In genomic region chr13:13590048-13591011, GRCm38 (mm10) we compare ENCODE assay signal across 7 mouse cellular contexts. TPM values are rescaled to one million over a fixed set of nuclear protein-coding genes. Genes with fewer than 3 reads are reported as not detected.
DNase-seq lines count a peak whose midpoint lies in the region; ATAC-seq and TF ChIP-seq lines count a peak whose summit lies in the region.

Lyst (plus strand) TSS chr13:13590397.

- peak within 1 kb of the TSS; percentile 89 for H3K4me2 ChIP-seq in embryonic facial prominence, embryonic 12.5 days (replicated peaks)
- H3K4me2 ChIP-seq in limb, embryonic 13.5 days (replicated peaks), result peak within 1 kb of the TSS; percentile 93
- peak within 1 kb of the TSS; percentile 82 for H3K4me2 ChIP-seq in midbrain, embryonic 16.5 days (ENCODE audit: low read length)

- H3K4me1 ChIP-seq in embryonic facial prominence, embryonic 12.5 days, result no peaks in the 10 kb centered on the region
- H3K4me1 ChIP-seq in heart, adult 2 months (ENCODE audit: control insufficient read depth, insufficient read depth, low read length), result no peaks in the 10 kb centered on the region
- peaks cover 7% of the 10 kb centered on the region for H3K4me1 ChIP-seq in limb, embryonic 13.5 days
- peaks cover 14% of the 10 kb centered on the region for H3K4me1 ChIP-seq in midbrain, embryonic 16.5 days (ENCODE audit: control insufficient read depth, insufficient read depth, low read length)

- H3K27me3 ChIP-seq in embryonic facial prominence, embryonic 12.5 days, result no peaks in the 10 kb centered on the region
- no peaks in the 10 kb centered on the region for H3K27me3 ChIP-seq in heart, adult 2 months (ENCODE audit: control insufficient read depth, insufficient read depth, low read length)
- H3K27me3 ChIP-seq in limb, embryonic 13.5 days, result no peaks in the 10 kb centered on the region
- no peaks in the 10 kb centered on the region for H3K27me3 ChIP-seq in midbrain, embryonic 16.5 days (ENCODE audit: control insufficient read depth, insufficient read depth, low read depth, low read length)

- TF ChIP-seq CTCF in heart, adult 2 months (IDR thresholded peaks at IDR 0.05), result peak; percentile 59

- H3K9ac ChIP-seq in embryonic facial prominence, embryonic 12.5 days, result peak within 1 kb of the TSS; percentile 78
- H3K9ac ChIP-seq in heart, adult 2 months (ENCODE audit: low read depth, low read length), result peak within 1 kb of the TSS; percentile 75
- peak within 1 kb of the TSS; percentile 78 for H3K9ac ChIP-seq in limb, embryonic 13.5 days
- H3K9ac ChIP-seq in midbrain, embryonic 16.5 days (ENCODE audit: low read depth, low read length), result peak within 1 kb of the TSS; percentile 72

- peak; percentile 93 for TF ChIP-seq POLR2A in heart, adult 2 months (IDR thresholded peaks at IDR 0.05; ENCODE audit: insufficient read depth, low read depth, low read length)

- WGBS in embryonic facial prominence, embryonic 12.5 days, result under 1% methylated on average over 81 of the region's 88 CpGs
- under 1% methylated on average over 86 of the region's 88 CpGs for WGBS in heart, adult 2 months
- WGBS in limb, embryonic 13.5 days, result under 1% methylated on average over 83 of the region's 88 CpGs
- WGBS in midbrain, embryonic 16.5 days, result under 1% methylated on average over 77 of the region's 88 CpGs

- DNase-seq in adrenal gland, postnatal 25 days, result peak; percentile 100
- DNase-seq in heart, adult 2 months, result peak; percentile 98 to 99
- DNase-seq in kidney, adult 8-10 months, result peak; percentile 98
- DNase-seq in spleen, postnatal 10 days (ENCODE audit: low spot score in 2 of 2), result peak; percentile 92 to 98

- H3K9me3 ChIP-seq in embryonic facial prominence, embryonic 12.5 days, result no peaks in the 10 kb centered on the region
- H3K9me3 ChIP-seq in limb, embryonic 13.5 days, result no peaks in the 10 kb centered on the region
- H3K9me3 ChIP-seq in midbrain, embryonic 16.5 days (replicated peaks; ENCODE audit: control insufficient read depth, low read length, poor library complexity, severe bottlenecking), result no peaks in the 10 kb centered on the region

- TF ChIP-seq EP300 in heart, adult 2 months (IDR thresholded peaks at IDR 0.05; ENCODE audit: insufficient read depth, low read depth, low read length), result no peak

- no peaks in the 10 kb centered on the region for H3K36me3 ChIP-seq in embryonic facial prominence, embryonic 12.5 days
- no peaks in the 10 kb centered on the region for H3K36me3 ChIP-seq in heart, adult 2 months (ENCODE audit: control insufficient read depth, insufficient read depth, low read length)
- H3K36me3 ChIP-seq in limb, embryonic 13.5 days, result no peaks in the 10 kb centered on the region
- no peaks in the 10 kb centered on the region for H3K36me3 ChIP-seq in midbrain, embryonic 16.5 days (ENCODE audit: control insufficient read depth, insufficient read depth, low read length)

- H3K4me3 ChIP-seq in embryonic facial prominence, embryonic 12.5 days, result peak within 1 kb of the TSS; percentile 82
- peak within 1 kb of the TSS; percentile 88 for H3K4me3 ChIP-seq in heart, adult 2 months
- H3K4me3 ChIP-seq in limb, embryonic 13.5 days, result peak within 1 kb of the TSS; percentile 78
- H3K4me3 ChIP-seq in midbrain, embryonic 16.5 days (ENCODE audit: low read depth, low read length), result peak within 1 kb of the TSS; percentile 86

- no peak within 1 kb of the TSS for H3K27ac ChIP-seq in embryonic facial prominence, embryonic 12.5 days
- H3K27ac ChIP-seq in heart, adult 2 months, result peak within 1 kb of the TSS; percentile 82
- peak within 1 kb of the TSS; percentile 48; the same call in 1 of the 2 replicates for H3K27ac ChIP-seq in limb, embryonic 13.5 days
- peak within 1 kb of the TSS; percentile 80 for H3K27ac ChIP-seq in midbrain, embryonic 16.5 days (ENCODE audit: low read length)

- ATAC-seq in embryonic facial prominence, embryonic 12.5 days (ENCODE audit: insufficient number of reproducible peaks, insufficient read depth, low FRiP score, low TSS enrichment), result peak; percentile 98
- peak; percentile 99 for ATAC-seq in limb, embryonic 13.5 days (ENCODE audit: low FRiP score, low read depth)
- peak; percentile 99 for ATAC-seq in midbrain, embryonic 16.5 days

- H3K79me2 ChIP-seq in heart, adult 2 months (replicated peaks; ENCODE audit: control insufficient read depth, insufficient read depth, low read length), result 0 out of 2 replicates have a peak, but pooled peaks cover 1% of the 10 kb centered on the region

- intact Hi-C loops in heart, adult 2 months (cut with DNase I), result loop anchor here (5.0 kb wide), 1 partner anchor 53 kb away; no protein-coding TSS in a partner anchor

RNA-seq across cellular contexts. Expression of gene Lyst, which starts in this region (rescaled TPM):
- total RNA-seq in adrenal gland, postnatal 25 days (2021), result 23.8 and 41.5 TPM in 2 replicates
- 4.0 and 4.2 TPM in 2 replicates for polyA plus RNA-seq in embryonic facial prominence, embryonic 12.5 days (2016; fragmentation: Nextera tagmentation; extraction: Ambion mirVana)
- total RNA-seq in heart, adult 2 months (2021), result 1 to 10 TPM; 6.7 to 6.8 TPM
- polyA plus RNA-seq in heart, adult 2 months (2012; rRNA removed), result 2.0 and 3.1 TPM in 2 replicates
- polyA plus RNA-seq in limb, embryonic 13.5 days (2015; fragmentation: Nextera tagmentation; extraction: Ambion mirVana), result 2.8 and 3.0 TPM in 2 replicates
- polyA plus RNA-seq in midbrain, embryonic 16.5 days (2015; fragmentation: Nextera tagmentation; extraction: Ambion mirVana), result 3.9 and 4.5 TPM in 2 replicates
